Mouse (Mus musculus) olfactory bulb, adult 2 months (tissue): ENCODE results near the gene Dph5.

Source experiments
- CTCF ChIP-seq: fragments of 200-500 bp; IDR thresholded peaks from 2 replicates; pipeline ENCODE4 v1.5.1; 2012; ENCODE audit warnings: low read depth, mild to moderate bottlenecking, low read length, moderate library complexity; ENCODE audit not compliant: insufficient read depth
- POLR2A ChIP-seq: fragments of 200-500 bp; IDR thresholded peaks from 2 replicates; pipeline ENCODE4 v1.6.1; 2012; ENCODE audit warnings: mild to moderate bottlenecking, low read depth, low read length, moderate library complexity; ENCODE audit not compliant: insufficient read depth

- TF ChIP-seq POLR2A: no peak
- TF ChIP-seq CTCF: no peak
Observed at GRCm38 (mm10) chr3:115850946-115851345, 36.7 kb upstream of the Dph5 start.
